Mouse (Mus musculus): ENCODE measurements around the gene Sash3.

DNA sequence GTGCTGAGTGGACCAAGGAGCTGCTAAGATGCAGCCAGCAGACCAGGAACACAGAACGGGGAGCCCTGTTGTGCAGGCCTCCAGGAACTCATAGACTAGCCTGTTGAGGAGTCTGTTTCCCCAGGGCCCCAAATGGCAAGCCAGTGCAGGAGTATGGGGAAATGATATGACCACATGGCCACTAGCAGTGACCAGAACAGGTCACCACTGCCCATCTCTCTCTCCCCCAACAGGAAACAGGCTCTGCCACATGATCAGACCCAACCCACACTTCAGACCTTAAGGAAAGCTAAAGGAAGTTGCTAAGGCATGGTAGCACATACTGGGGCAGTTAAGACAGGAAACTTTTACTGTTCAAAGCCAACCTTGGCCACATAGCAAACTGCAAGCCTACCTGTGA, 17.1 kb upstream of the Sash3 start:
- no peak for TF ChIP-seq CTCF (IDR thresholded peaks at IDR 0.05; ENCODE audit: insufficient read depth, low read length)
- TF ChIP-seq POLR2A (IDR thresholded peaks at IDR 0.05; ENCODE audit: borderline replicate concordance, extremely low read depth, low read depth, low read length): no peak

All from lung, adult 2 months (tissue).